Mouse (Mus musculus) left cerebral cortex, postnatal 14 days (tissue): ENCODE measurements around the gene Acer2. TPM values are rescaled to one million over a fixed set of nuclear protein-coding genes. Genes with fewer than 3 reads are reported as not detected.

Experiments
- DNase-seq, 2 experiments: peaks; one replicate each; pipeline ENCODE4 v3.0.0; 2021 to 2022; ENCODE audit warnings: low spot score in 2 of 2, mixed read lengths in 1 of 2
- intact Hi-C: fragments of 180-260 bp; cut with DNase I; formaldehyde crosslinking; loops from one replicate; pipeline ENCODE4 v1.15.1; 2025
- total RNA-seq, 2 experiments: library from RNA; stranded (reverse); gene quantifications; 2 replicates each; pipeline ENCODE4 v1.2.3; 2021

Acer2 gene
- total RNA-seq, 2 experiments from 2014 or later: 3.5 to 6.0 TPM

DNA sequence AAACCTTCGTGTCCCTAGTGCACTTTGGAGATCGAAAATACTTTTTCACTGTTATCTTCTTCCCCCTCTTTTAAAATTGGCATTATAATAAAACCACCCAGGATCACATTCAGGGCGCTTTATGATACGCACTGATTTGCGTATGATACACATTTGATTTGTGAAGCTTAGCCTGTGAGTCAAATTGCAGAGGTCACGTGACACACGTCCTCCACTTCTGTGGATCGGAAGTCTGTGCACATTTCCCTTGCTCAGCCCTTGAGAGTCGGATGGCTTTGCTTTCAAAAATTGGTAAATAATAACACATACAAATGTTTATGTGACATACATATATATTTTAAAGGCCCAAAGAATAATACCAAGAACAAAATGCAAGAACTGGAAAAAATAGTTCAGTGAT, 62.0 kb downstream of the Acer2 start:
- DNase-seq: no peak
- intact Hi-C loops: no loop called here

GRCm38 (mm10) chr4:86936706-86937105, 62.5 kb downstream of the Acer2 start:
- intact Hi-C loops: no loop called here

GRCm38 (mm10) chr4:86942656-86943055, 68.5 kb downstream of the Acer2 start:
- no peak for DNase-seq
- intact Hi-C loops: no loop called here

More at GRCm38 (mm10) chr4:86936706-86937105, 62.5 kb downstream of the Acer2 start:
- no peak for DNase-seq

DNA sequence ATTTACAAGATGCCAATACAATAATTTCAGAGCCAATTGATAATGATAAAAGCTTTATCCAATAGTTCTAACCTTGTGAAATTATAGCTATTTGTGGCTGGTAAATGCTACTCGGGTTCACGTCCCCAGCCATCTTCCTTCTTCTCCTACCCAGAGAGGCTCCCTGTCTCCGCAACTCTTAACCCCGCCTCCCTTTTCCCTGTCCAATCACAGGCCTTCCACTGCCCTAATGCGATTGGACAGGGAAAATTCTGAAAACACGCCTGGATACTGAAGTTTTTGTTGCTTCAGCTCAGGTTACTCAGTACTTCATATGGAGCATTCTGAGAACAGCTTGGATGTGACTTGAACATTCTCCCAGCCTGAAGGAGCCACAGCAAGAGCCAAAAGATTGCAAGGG, 69.1 kb downstream of the Acer2 start:
- intact Hi-C loops: no loop called here
- no peak for DNase-seq

- no peak for DNase-seq
- intact Hi-C loops: no loop called here
Observed at GRCm38 (mm10) chr4:86948794-86949193, 74.6 kb downstream of the Acer2 start.

GRCm38 (mm10) chr4:86953519-86953918, 79.3 kb downstream of the Acer2 start:
- peak; percentile 13 to 44 for DNase-seq
- intact Hi-C loops: no loop called here

- intact Hi-C loops: no loop called here
- DNase-seq: no peak
Observed at GRCm38 (mm10) chr4:86955448-86955847, 81.3 kb downstream of the Acer2 start.

- DNase-seq: peak; percentile 77 to 83
- intact Hi-C loops: loop anchor here (2.0 kb wide), 1 partner anchor 405 kb away; no protein-coding TSS in a partner anchor
Observed at GRCm38 (mm10) chr4:86957576-86958411, 83.6 kb downstream of the Acer2 start.

- intact Hi-C loops: no loop called here
- DNase-seq: no peak
Observed at GRCm38 (mm10) chr4:86977272-86977671, 103.1 kb downstream of the Acer2 start.

Other genes starting within 250 kb of the Acer2 start
- 10 to 100 TPM in 1 of 2 experiments, 1 to 10 TPM in 1; 9.8 to 12.5 TPM for gene Plin2, start 204.3 kb upstream of the Acer2 start, total RNA-seq
- gene Dennd4c, start 125.8 kb upstream of the Acer2 start, total RNA-seq: 10 to 100 TPM; 11.4 to 13.0 TPM
- gene Rps6, start 17.0 kb upstream of the Acer2 start, total RNA-seq: 100 to 1,000 TPM; 362 to 379 TPM